Mouse (Mus musculus) kidney, postnatal 0 days (tissue): Measurements from ENCODE around the gene Papss1. TPM values are rescaled to one million over a fixed set of nuclear protein-coding genes. Genes with fewer than 3 reads are reported as not detected.

Experiments
- ATAC-seq: fragments of 200-750 bp; cut with Nextera tagmentation; replicated peaks from 2 replicates; pipeline ENCODE4 v1.8.0; 2017; ENCODE audit warnings: low read depth, moderate number of reproducible peaks, moderate TSS enrichment, moderate library complexity; ENCODE audit not compliant: low FRiP score
- DNase-seq: peaks from one replicate; pipeline ENCODE4 v3.0.0-alpha.2; 2016; ENCODE audit warnings: low spot score
- H3K27ac ChIP-seq: fragments of 300-500 bp; sonication (generic); 2 replicates; pipeline ENCODE4 v1.5.1; 2014; ENCODE audit warnings: mild to moderate bottlenecking
- H3K27me3 ChIP-seq: fragments of 300-500 bp; sonication (generic); 2 replicates; pipeline ENCODE4 v1.6.1; 2014; ENCODE audit warnings: low read length, mixed read lengths; ENCODE audit not compliant: insufficient read depth
- H3K36me3 ChIP-seq: fragments of 300-500 bp; sonication (generic); 2 replicates; pipeline ENCODE4 v1.6.1; 2014; ENCODE audit warnings: low read length, mixed read lengths; ENCODE audit not compliant: insufficient read depth
- H3K4me1 ChIP-seq: fragments of 300-500 bp; sonication (generic); replicated peaks from 2 replicates; pipeline ENCODE4 v1.6.1; 2014; ENCODE audit warnings: antibody characterized with exemption, low read length, mixed read lengths; ENCODE audit not compliant: insufficient read depth
- H3K4me2 ChIP-seq: fragments of 300-500 bp; sonication (generic); 2 replicates; pipeline ENCODE4 v1.6.1; 2014; ENCODE audit warnings: mild to moderate bottlenecking, low read length, moderate library complexity, mixed read lengths
- H3K4me3 ChIP-seq: fragments of 300-500 bp; sonication (generic); replicated peaks from 2 replicates; pipeline ENCODE4 v1.5.1; 2014; ENCODE audit warnings: low read depth, low read length
- H3K9ac ChIP-seq: fragments of 300-500 bp; sonication (generic); 2 replicates; pipeline ENCODE4 v1.6.1; 2014; ENCODE audit warnings: low read depth, low read length
- H3K9me3 ChIP-seq: fragments of 300-500 bp; sonication (generic); replicated peaks from 2 replicates; pipeline ENCODE4 v1.6.1; 2016; ENCODE audit warnings: low read length, inconsistent platforms, mixed read lengths
- CTCF ChIP-seq: IDR thresholded peaks from 2 replicates; pipeline ENCODE4 v1.5.1; 2016; ENCODE audit warnings: antibody characterized with exemption, low read depth, mild to moderate bottlenecking, moderate library complexity
- WGBS: fragments of 180-500 bp; shearing (Covaris S2); extraction: QIAGEN DNeasy Blood & Tissue Kit; methylation state at CpG from one replicate; pipeline ENCODE4 v1.1.7; 2014; 5-methylcytosine and 5-hydroxymethylcytosine counted together
- polyA plus RNA-seq: library from polyadenylated mRNA; unstranded; fragments of >200 nt; fragmentation: Nextera tagmentation; extraction: Ambion mirVana; gene quantifications from 2 replicates; pipeline ENCODE4 v1.2.1, GENCODE M21; 2015

Gene Papss1
- polyA plus RNA-seq, 1 experiment from 2014 or later, result 116 TPM

- Histone ChIP-seq H3K4me1 (0 out of 2 replicates have a peak, but pooled peaks cover 7% of the 10 kb centered on the region), H3K9ac (no peak overlapping the region), H3K4me2 (no peak overlapping the region), H3K4me3 (no peak overlapping the region), H3K27me3 (no peaks in the 10 kb centered on the region), H3K36me3 (0 out of 2 replicates have a peak, but pooled peaks cover 3% of the 10 kb centered on the region), H3K27ac (peak overlapping the region; percentile 38), H3K9me3 (no peaks in the 10 kb centered on the region)
- no peak for ATAC-seq
- no peak for DNase-seq
- 66% methylated on average over 3 of the region's 3 CpGs for WGBS
- no peak for TF ChIP-seq CTCF
Measured at GRCm38 (mm10) chr3:131573555-131573954, 9.0 kb downstream of the Papss1 start.

GRCm38 (mm10) chr3:131578434-131579104, 14.0 kb downstream of the Papss1 start:
- no peak overlapping the region for H3K9ac ChIP-seq
- no peak for TF ChIP-seq CTCF
- 58% methylated on average over 7 of the region's 7 CpGs for WGBS
- DNase-seq (peak; percentile 23), ATAC-seq (peak; percentile 65; the same call in 1 of the 2 replicates)
- H3K9me3 ChIP-seq, result no peaks in the 10 kb centered on the region
- H3K27ac ChIP-seq, result peak overlapping the region; percentile 70
- no peaks in the 10 kb centered on the region for H3K27me3 ChIP-seq
- H3K4me2 ChIP-seq, result no peak overlapping the region
- peaks cover 19% of the 10 kb centered on the region for H3K36me3 ChIP-seq
- H3K4me1 ChIP-seq, result no peaks in the 10 kb centered on the region
- H3K4me3 ChIP-seq, result no peak overlapping the region

GRCm38 (mm10) chr3:131580040-131580439, 15.5 kb downstream of the Papss1 start:
- 47% methylated on average over 4 of the region's 4 CpGs for WGBS
- Histone ChIP-seq H3K9ac (no peak overlapping the region), H3K9me3 (no peaks in the 10 kb centered on the region), H3K4me2 (no peak overlapping the region), H3K4me1 (no peaks in the 10 kb centered on the region), H3K36me3 (peaks cover 23% of the 10 kb centered on the region), H3K4me3 (no peak overlapping the region), H3K27me3 (no peaks in the 10 kb centered on the region), H3K27ac (no peak overlapping the region)
- DNase-seq (peak; percentile 16), ATAC-seq (no peak)
- no peak for TF ChIP-seq CTCF

- WGBS, result 91% methylated on average over 7 of the region's 7 CpGs
- Histone ChIP-seq H3K9me3 (no peaks in the 10 kb centered on the region), H3K4me3 (no peak overlapping the region), H3K36me3 (peaks cover 29% of the 10 kb centered on the region), H3K27ac (no peak overlapping the region), H3K4me2 (no peak overlapping the region), H3K4me1 (no peaks in the 10 kb centered on the region), H3K27me3 (no peaks in the 10 kb centered on the region), H3K9ac (no peak overlapping the region)
- TF ChIP-seq CTCF, result no peak
- no peak for DNase-seq
- no peak for ATAC-seq
Measured at GRCm38 (mm10) chr3:131581096-131581495, 16.5 kb downstream of the Papss1 start.

- DNase-seq (no peak), ATAC-seq (no peak)
- no peak overlapping the region for H3K4me3 ChIP-seq
- H3K36me3 ChIP-seq, result peaks cover 39% of the 10 kb centered on the region
- no peaks in the 10 kb centered on the region for H3K9me3 ChIP-seq
- H3K27me3 ChIP-seq, result no peaks in the 10 kb centered on the region
- 97% methylated on average over 3 of the region's 3 CpGs for WGBS
- no peak overlapping the region for H3K4me2 ChIP-seq
- H3K27ac ChIP-seq, result no peak overlapping the region
- no peaks in the 10 kb centered on the region for H3K4me1 ChIP-seq
- TF ChIP-seq CTCF, result peak; percentile 61
- no peak overlapping the region for H3K9ac ChIP-seq
Measured at GRCm38 (mm10) chr3:131586818-131587217, 22.2 kb downstream of the Papss1 start.

GRCm38 (mm10) chr3:131587959-131588358, 23.4 kb downstream of the Papss1 start:
- ATAC-seq (no peak), DNase-seq (no peak)
- H3K27me3 ChIP-seq, result no peaks in the 10 kb centered on the region
- peaks cover 38% of the 10 kb centered on the region for H3K36me3 ChIP-seq
- 94% methylated on average over 10 of the region's 10 CpGs for WGBS
- H3K9ac ChIP-seq, result no peak overlapping the region
- no peak overlapping the region for H3K4me2 ChIP-seq
- no peaks in the 10 kb centered on the region for H3K9me3 ChIP-seq
- no peak overlapping the region for H3K27ac ChIP-seq
- no peak overlapping the region for H3K4me3 ChIP-seq
- no peak for TF ChIP-seq CTCF
- no peaks in the 10 kb centered on the region for H3K4me1 ChIP-seq
